Mouse (Mus musculus) heart, embryonic 11.5 days (tissue): Measurements from ENCODE around the gene Insc. TPM values are rescaled to one million over a fixed set of nuclear protein-coding genes. Genes with fewer than 3 reads are reported as not detected.

ENCODE experiments used
- ATAC-seq: fragments of 200-750 bp; cut with Nextera tagmentation; replicated peaks from 2 replicates; pipeline ENCODE4 v1.8.0; 2017; ENCODE audit warnings: moderate library complexity; ENCODE audit not compliant: insufficient number of reproducible peaks, low FRiP score, low TSS enrichment
- H3K27ac ChIP-seq: fragments of 300-500 bp; sonication (generic); 2 replicates; pipeline ENCODE4 v1.5.1; 2014; ENCODE audit warnings: mild to moderate bottlenecking, low read depth, low read length
- H3K27me3 ChIP-seq: fragments of 300-500 bp; sonication (generic); 2 replicates; pipeline ENCODE4 v1.6.1; 2014; ENCODE audit warnings: mild to moderate bottlenecking, low read length, mixed read lengths; ENCODE audit not compliant: control insufficient read depth, insufficient read depth
- H3K36me3 ChIP-seq: fragments of 300-500 bp; sonication (generic); 2 replicates; pipeline ENCODE4 v1.6.1; 2014; ENCODE audit warnings: mild to moderate bottlenecking, low read length, moderate library complexity, mixed read lengths; ENCODE audit not compliant: control insufficient read depth, insufficient read depth
- H3K4me1 ChIP-seq: fragments of 300-500 bp; sonication (generic); 2 replicates; pipeline ENCODE4 v1.6.1; 2014; ENCODE audit warnings: low read length; ENCODE audit not compliant: control insufficient read depth, insufficient read depth
- H3K4me2 ChIP-seq: fragments of 300-500 bp; sonication (generic); 2 replicates; pipeline ENCODE4 v1.6.1; 2014; ENCODE audit warnings: mild to moderate bottlenecking, moderate library complexity
- H3K4me3 ChIP-seq: fragments of 300-500 bp; sonication (generic); 2 replicates; pipeline ENCODE4 v1.5.1; 2014; ENCODE audit warnings: low read depth, low read length
- H3K9ac ChIP-seq: fragments of 300-500 bp; sonication (generic); 2 replicates; pipeline ENCODE4 v1.6.1; 2014; ENCODE audit warnings: mild to moderate bottlenecking, low read depth, low read length, moderate library complexity
- H3K9me3 ChIP-seq: fragments of 300-500 bp; sonication (generic); replicated peaks from 2 replicates; pipeline ENCODE4 v1.6.1; 2016; ENCODE audit warnings: low read length; ENCODE audit not compliant: control insufficient read depth
- WGBS: fragments of 180-500 bp; shearing (Covaris S2); extraction: QIAGEN DNeasy Blood & Tissue Kit; methylation state at CpG from one replicate; pipeline ENCODE4 v1.1.7; 2014; ENCODE audit not compliant: insufficient replicate concordance; 5-methylcytosine and 5-hydroxymethylcytosine counted together
- polyA plus RNA-seq: library from polyadenylated mRNA; unstranded; fragments of >200 nt; fragmentation: Nextera tagmentation; extraction: Ambion mirVana; gene quantifications from 2 replicates; pipeline ENCODE4 v1.2.1, GENCODE M21; 2014

Insc gene
- polyA plus RNA-seq, 1 experiment from 2014 or later: 1.1 TPM

DNA sequence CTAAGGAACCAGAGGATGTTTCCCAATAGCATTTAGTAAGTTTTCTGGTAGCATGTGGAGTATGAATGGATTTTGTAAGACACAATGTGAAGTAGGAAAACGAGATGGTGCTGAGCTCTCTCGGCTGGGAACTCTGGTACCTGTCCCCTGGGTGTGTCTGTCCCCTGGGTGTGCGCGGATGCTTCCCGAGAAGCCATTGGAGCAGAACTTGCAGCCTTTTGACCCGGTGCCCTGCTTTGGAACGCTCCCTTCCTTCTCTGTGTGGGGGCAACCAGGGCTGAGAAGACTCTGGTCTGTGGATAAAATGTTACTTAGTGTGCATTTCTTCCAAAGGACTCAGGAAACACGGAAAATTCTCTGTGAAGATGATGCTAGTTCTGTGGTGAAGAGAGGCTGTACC is 75.3 kb downstream of the Insc start:
- no peaks in the 10 kb centered on the region for H3K9me3 ChIP-seq
- H3K9ac ChIP-seq: no peak overlapping the region
- H3K27ac ChIP-seq: no peak overlapping the region
- no peaks in the 10 kb centered on the region for H3K36me3 ChIP-seq
- WGBS: 68% methylated on average over 8 of the region's 8 CpGs
- H3K4me2 ChIP-seq: no peak overlapping the region
- no peak overlapping the region for H3K4me3 ChIP-seq
- no peak for ATAC-seq
- H3K4me1 ChIP-seq: no peaks in the 10 kb centered on the region
- H3K27me3 ChIP-seq: no peaks in the 10 kb centered on the region

DNA sequence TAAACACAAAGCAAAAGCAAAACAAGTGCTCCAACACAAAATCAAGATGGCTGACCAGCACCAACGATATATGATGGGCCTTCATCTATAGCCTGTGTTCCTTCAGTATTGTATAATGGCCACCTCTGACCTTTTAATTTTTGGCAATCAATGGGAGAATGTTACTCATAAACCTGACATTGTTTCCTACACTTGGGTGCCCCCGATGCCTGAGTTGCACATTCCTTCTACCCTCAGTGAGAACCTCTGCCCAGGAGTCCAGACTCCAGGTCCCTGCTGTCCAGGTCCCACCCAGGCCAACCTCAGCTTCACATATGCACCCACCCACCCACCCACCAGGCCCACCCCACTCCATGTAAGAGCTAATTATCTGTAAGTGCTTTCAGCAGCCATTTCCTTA is 79.2 kb downstream of the Insc start:
- WGBS: 88% methylated on average over 2 of the region's 2 CpGs
- H3K36me3 ChIP-seq: no peaks in the 10 kb centered on the region
- no peak overlapping the region for H3K27ac ChIP-seq
- no peak for ATAC-seq
- H3K9ac ChIP-seq: no peak overlapping the region
- H3K9me3 ChIP-seq: no peaks in the 10 kb centered on the region
- H3K4me1 ChIP-seq: no peaks in the 10 kb centered on the region
- H3K4me3 ChIP-seq: no peak overlapping the region
- H3K27me3 ChIP-seq: no peaks in the 10 kb centered on the region
- H3K4me2 ChIP-seq: no peak overlapping the region

DNA sequence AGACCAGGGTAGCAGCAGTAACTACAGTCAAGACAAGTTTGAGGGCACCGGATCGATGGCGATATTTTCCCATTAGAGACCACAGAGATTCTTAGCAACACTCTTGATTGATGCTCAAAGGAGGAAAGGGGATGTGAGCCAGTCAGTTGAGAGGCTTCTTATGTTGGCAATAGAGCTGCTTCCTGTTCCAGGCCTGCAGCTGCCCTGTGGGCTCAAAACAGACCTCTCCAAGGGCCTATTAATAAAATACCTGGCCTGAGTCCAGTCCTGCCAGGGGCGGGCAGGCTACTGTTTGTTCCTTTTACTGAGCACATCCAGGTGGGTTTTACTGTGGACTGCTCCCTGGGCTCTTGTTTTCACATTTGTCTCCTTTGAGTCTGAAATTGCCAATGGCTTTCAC is 83.9 kb downstream of the Insc start:
- H3K9me3 ChIP-seq: no peaks in the 10 kb centered on the region
- ATAC-seq: no peak
- H3K9ac ChIP-seq: no peak overlapping the region
- no peak overlapping the region for H3K4me3 ChIP-seq
- H3K27ac ChIP-seq: no peak overlapping the region
- no peak overlapping the region for H3K4me2 ChIP-seq
- no peaks in the 10 kb centered on the region for H3K4me1 ChIP-seq
- no peaks in the 10 kb centered on the region for H3K27me3 ChIP-seq
- 73% methylated on average over 4 of the region's 4 CpGs for WGBS
- H3K36me3 ChIP-seq: no peaks in the 10 kb centered on the region

DNA sequence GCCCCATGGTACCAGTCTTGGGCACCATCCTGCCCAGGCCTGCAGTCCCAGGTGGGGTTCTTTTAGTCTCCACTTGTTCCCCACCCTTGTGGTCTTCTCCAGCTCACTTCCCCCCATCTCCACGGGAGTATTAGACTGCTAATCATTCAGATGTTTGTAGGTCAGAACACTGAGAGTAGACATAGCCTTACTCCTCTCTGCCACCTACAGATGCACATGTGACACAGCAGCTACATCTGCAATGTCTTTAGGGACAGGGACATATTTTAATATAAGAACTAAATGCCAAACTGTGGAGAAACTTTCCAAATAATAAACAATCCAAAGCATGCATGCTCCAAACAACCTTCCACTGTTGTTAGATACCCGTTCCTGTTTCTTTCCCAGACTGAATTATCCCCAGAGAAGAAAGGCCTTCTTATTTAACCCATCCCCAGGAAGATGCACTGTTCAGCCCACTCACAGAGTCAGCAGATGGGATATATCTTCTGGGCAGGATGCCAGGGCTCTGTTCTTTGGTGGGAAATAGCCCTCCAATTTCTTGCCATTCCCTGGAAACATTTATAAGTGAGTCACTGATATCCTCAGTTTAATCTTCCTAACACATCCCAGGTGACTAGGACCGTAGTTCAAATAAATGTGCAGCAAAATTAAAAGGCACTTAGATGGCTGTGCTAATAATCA is 88.9 kb downstream of the Insc start:
- 54% methylated on average over 3 of the region's 3 CpGs for WGBS
- no peak overlapping the region for H3K9ac ChIP-seq
- no peak overlapping the region for H3K27ac ChIP-seq
- H3K27me3 ChIP-seq: no peaks in the 10 kb centered on the region
- no peaks in the 10 kb centered on the region for H3K36me3 ChIP-seq
- H3K4me3 ChIP-seq: no peak overlapping the region
- H3K4me2 ChIP-seq: no peak overlapping the region
- H3K4me1 ChIP-seq: no peaks in the 10 kb centered on the region
- H3K9me3 ChIP-seq: no peaks in the 10 kb centered on the region
- no peak for ATAC-seq

DNA sequence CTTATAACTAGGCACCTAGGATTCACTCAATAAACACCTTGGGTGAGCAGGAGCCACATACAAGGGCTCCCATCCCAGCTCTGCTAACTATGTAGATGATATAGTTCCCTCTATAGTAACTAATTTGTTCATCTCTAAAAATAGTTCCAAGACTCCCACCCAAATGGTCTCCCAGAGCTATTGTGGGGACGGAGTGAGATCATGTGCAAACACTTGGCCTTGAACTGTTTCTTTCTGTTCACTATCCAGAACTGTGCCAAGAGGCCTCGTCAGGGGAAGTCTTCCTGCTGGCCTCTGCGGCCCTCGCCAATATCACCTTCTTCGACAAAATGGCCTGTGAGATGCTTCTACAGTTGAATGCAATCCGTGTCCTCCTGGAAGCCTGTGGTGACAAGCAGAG is 91.0 kb downstream of the Insc start:
- WGBS: 69% methylated on average over 6 of the region's 6 CpGs
- no peaks in the 10 kb centered on the region for H3K36me3 ChIP-seq
- H3K4me2 ChIP-seq: no peak overlapping the region
- H3K27me3 ChIP-seq: no peaks in the 10 kb centered on the region
- H3K4me3 ChIP-seq: no peak overlapping the region
- no peaks in the 10 kb centered on the region for H3K4me1 ChIP-seq
- ATAC-seq: no peak
- H3K9me3 ChIP-seq: no peaks in the 10 kb centered on the region
- no peak overlapping the region for H3K27ac ChIP-seq
- H3K9ac ChIP-seq: no peak overlapping the region

DNA sequence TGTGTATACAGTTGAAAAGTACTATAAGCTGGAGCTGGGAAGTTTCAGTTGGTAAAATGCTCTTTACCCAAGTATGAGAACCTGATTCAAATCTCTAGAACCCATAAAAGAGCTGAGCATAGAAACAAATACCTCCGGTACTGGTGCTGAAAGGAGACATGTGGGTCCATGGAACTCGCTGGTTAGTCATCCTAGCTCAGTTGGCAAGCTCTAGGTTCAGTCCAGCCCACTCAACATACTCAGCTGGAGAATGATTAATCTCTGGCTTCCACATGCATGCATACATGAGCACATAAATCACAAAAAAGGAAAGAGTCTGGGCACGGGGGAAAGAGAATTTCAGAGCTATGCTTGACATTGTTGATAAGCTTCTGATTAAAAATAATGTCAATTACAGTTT is 93.8 kb downstream of the Insc start:
- H3K4me2 ChIP-seq: no peak overlapping the region
- H3K27me3 ChIP-seq: no peaks in the 10 kb centered on the region
- H3K36me3 ChIP-seq: no peaks in the 10 kb centered on the region
- WGBS: 78% methylated on average over 3 of the region's 3 CpGs
- no peak overlapping the region for H3K9ac ChIP-seq
- H3K4me3 ChIP-seq: no peak overlapping the region
- H3K27ac ChIP-seq: no peak overlapping the region
- ATAC-seq: no peak
- peaks cover 10% of the 10 kb centered on the region for H3K4me1 ChIP-seq
- H3K9me3 ChIP-seq: no peaks in the 10 kb centered on the region

DNA sequence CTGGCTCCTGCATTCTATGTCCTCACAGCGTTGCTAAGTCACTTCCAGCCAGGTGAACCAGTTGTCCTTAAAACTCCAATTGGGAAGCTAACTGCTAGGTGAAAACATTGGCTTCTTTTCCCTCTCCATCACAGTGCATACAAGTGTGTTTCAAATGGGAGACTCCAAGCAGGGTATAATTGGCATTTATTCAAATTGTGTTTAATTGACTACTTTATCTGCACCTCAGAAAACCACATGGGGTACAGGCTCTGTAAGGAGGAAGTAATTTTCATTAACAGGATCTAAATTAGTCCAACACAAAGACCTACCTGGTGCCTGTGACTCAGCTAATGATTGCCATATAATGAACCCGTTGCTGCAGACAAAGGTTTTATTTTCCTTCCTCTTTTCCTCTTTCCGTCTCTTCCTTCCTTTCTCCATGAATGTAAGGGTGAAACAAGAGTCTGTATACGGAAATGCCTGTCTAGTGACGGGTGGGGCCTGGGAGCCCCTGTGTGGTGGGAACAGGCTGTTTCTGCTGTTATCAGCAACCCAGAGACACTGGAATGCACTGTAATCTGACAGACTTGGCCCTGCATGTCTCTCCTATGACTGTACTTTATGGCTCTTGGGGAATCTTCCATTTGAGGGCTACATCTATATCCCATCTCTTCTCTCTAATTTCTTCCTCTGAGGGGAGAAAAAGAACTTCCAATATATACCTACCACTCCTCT is 96.7 kb downstream of the Insc start:
- Histone ChIP-seq H3K9me3 (no peaks in the 10 kb centered on the region), H3K27me3 (no peaks in the 10 kb centered on the region), H3K36me3 (no peaks in the 10 kb centered on the region), H3K9ac (no peak overlapping the region), H3K27ac (no peak overlapping the region), H3K4me3 (no peak overlapping the region), H3K4me2 (no peak overlapping the region), H3K4me1 (peaks cover 10% of the 10 kb centered on the region)
- WGBS: 32% methylated on average over 5 of the region's 5 CpGs
- no peak for ATAC-seq

DNA sequence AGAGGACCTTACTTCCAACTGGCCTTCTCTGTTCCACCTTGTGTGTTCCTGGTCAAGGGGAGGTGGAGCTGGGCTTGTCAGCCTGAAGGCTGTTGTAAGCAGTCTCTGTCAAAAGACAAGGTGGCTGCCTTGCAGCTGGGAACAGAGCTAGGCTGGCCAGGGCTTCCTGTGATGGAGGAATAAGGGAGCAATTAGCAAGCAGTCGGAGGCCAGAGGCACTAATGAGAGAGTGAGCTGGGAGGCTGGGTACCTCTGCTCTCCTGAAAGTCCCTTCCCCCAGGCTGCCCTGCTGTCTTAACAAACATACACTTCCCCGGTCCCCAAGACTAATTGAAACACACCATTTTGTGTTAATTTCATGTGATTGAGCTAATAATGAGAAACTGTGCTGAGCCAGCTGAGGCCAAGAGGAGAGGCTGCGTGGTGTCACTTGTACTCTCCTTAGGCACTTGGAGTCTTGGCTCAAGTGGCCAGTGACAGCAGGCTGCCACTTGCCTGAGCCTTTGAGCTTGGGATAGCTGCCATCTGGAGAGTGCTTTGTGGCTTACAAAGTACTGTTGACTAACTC is 99.2 kb downstream of the Insc start:
- H3K27me3 ChIP-seq: no peaks in the 10 kb centered on the region
- peaks cover 13% of the 10 kb centered on the region for H3K4me1 ChIP-seq
- no peak for ATAC-seq
- no peak overlapping the region for H3K27ac ChIP-seq
- H3K9me3 ChIP-seq: no peaks in the 10 kb centered on the region
- H3K9ac ChIP-seq: no peak overlapping the region
- H3K4me2 ChIP-seq: no peak overlapping the region
- no peak overlapping the region for H3K4me3 ChIP-seq
- H3K36me3 ChIP-seq: no peaks in the 10 kb centered on the region
- WGBS: 33% methylated on average over 3 of the region's 3 CpGs
